Mouse (Mus musculus): Measurements from ENCODE around the gene Ddx42. TPM values are rescaled to one million over a fixed set of nuclear protein-coding genes. Genes with fewer than 3 reads are reported as not detected.
A peak's percentile ranks its signal among the peaks of the same experiment; 100 is the strongest.

Gene Ddx42
- polyA plus RNA-seq, 1 experiment = 45.4 TPM

DNA sequence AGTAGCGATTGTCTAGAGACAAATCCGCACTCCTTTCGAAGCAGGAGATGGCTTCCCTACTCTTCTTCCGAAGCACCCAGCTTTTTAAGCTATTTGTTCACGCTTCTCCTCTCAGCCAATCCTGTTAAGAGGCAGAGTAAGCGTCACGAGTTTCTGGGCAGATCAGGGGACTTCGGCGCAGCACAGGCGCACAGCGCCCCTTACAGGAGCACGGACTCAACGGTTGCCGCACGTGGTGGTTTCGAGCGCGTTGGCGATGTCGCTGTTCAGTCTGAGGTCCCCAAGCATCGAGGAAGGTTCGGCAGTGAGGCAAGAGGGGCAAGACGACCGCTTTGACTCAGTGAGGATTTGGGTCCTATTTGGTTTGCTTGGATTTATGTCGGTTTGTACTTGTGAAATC, 59.7 kb downstream of the Ddx42 start, which contains the start of gene Tcam1:
Tcam1 (plus strand) TSS at position 219 of the 400 bp plus-strand sequence.
- H3K4me1 ChIP-seq (ENCODE audit: control insufficient read depth, insufficient read depth, low read length) = peaks cover 5% of the 10 kb centered on the region; the same call in 1 of the 2 replicates
- WGBS = 5% methylated on average over 25 of the region's 25 CpGs
- TF ChIP-seq POLR2A (IDR thresholded peaks at IDR 0.05; ENCODE audit: borderline replicate concordance, insufficient read depth, low read length) (no peak), CTCF (IDR thresholded peaks at IDR 0.05; ENCODE audit: borderline replicate concordance, insufficient read depth, low read depth, low read length) (peak; percentile 87)

DNA sequence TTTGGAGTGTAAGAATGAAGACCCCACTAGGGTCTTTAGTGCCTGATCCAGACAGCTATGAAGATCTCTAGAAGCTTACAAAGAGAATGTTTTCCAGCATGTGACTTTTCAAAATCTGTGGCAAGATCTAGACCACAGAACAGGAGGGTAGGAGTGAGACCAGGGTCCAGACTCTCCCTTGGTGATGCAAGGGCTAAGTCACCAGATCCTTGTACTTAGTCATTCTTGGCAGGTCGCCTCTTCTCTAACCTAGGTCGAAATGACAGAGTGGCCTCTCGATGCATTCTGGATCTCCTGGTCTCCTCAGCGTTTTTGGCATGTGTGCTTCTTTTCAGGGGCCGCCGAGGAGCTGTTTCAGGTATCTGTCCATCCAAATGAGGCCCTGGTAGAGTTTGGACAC, 65.7 kb downstream of the Ddx42 start:
- no peak for DNase-seq
- 71% methylated on average over 6 of the region's 6 CpGs for WGBS
- TF ChIP-seq CTCF (IDR thresholded peaks at IDR 0.05; ENCODE audit: borderline replicate concordance, insufficient read depth, low read depth, low read length) = no peak
- TF ChIP-seq POLR2A (IDR thresholded peaks at IDR 0.05; ENCODE audit: borderline replicate concordance, insufficient read depth, low read length) = no peak
- Histone ChIP-seq H3K4me1 (ENCODE audit: control insufficient read depth, insufficient read depth, low read length) (peaks cover 37% of the 10 kb centered on the region), H3K4me3 (replicated peaks; ENCODE audit: insufficient read depth, low read depth, low read length) (no peak overlapping the region), H3K27ac (ENCODE audit: insufficient read depth, low read length) (no peak overlapping the region), H3K27me3 (ENCODE audit: control insufficient read depth, insufficient read depth, low read length) (no peaks in the 10 kb centered on the region)

More for the DNA sequence above, 59.7 kb downstream of the Ddx42 start, which contains the start of gene Tcam1:
- Histone ChIP-seq H3K4me3 (replicated peaks; ENCODE audit: insufficient read depth, low read depth, low read length) (peak within 1 kb of the TSS; percentile 42), H3K27me3 (ENCODE audit: control insufficient read depth, insufficient read depth, low read length) (no peaks in the 10 kb centered on the region), H3K27ac (ENCODE audit: insufficient read depth, low read length) (no peak within 1 kb of the TSS)
- peak; percentile 89 to 94 for DNase-seq

DNA sequence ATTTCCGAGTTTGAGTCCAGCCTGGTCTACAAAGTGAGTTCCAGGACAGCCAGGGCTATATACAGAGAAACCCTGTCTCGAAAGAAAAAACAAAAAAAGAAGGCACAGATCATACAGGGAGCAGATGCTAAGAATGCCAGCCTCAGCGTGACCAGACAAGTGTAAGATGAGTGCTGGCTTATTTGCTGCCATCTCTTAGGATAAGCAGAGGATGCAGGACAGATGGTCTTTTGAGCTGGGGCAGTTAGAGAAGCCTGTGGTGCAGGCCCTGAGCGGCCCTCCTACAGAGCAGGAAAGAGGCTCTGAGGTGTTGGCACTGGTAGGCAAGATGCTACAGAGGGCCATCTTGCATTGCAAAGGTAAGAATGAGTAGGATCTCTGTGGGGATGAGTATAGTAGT, 66.6 kb downstream of the Ddx42 start:
- peak overlapping the region; percentile 11 for H3K27ac ChIP-seq (ENCODE audit: insufficient read depth, low read length)
- H3K4me1 ChIP-seq (ENCODE audit: control insufficient read depth, insufficient read depth, low read length) = peaks cover 44% of the 10 kb centered on the region
- WGBS = 22% methylated on average over 4 of the region's 4 CpGs
- DNase-seq = peak; percentile 59 to 75
- H3K4me3 ChIP-seq (replicated peaks; ENCODE audit: insufficient read depth, low read depth, low read length) = no peak overlapping the region
- TF ChIP-seq CTCF (IDR thresholded peaks at IDR 0.05; ENCODE audit: borderline replicate concordance, insufficient read depth, low read depth, low read length) (no peak), POLR2A (IDR thresholded peaks at IDR 0.05; ENCODE audit: borderline replicate concordance, insufficient read depth, low read length) (no peak)
- H3K27me3 ChIP-seq (ENCODE audit: control insufficient read depth, insufficient read depth, low read length) = no peaks in the 10 kb centered on the region

DNA sequence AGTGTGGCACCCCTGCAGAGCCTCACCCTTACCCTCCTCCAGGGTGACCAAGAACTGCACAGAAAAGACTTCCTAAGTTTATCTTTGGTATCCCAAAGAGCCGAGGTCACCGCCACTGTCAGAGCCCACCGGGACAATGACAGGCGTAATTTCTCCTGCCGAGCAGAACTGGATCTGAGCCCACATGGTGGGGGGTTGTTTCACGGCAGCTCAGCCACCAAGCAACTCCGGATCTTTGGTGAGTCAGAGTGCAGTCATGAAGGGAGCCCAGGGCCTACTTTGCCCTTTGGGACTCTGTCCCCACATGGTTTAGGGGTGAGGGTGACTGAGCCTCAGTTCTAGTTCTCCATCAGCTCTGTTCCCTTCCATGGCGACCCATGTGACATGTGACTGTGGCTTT, 67.4 kb downstream of the Ddx42 start:
- 42% methylated on average over 8 of the region's 8 CpGs for WGBS
- Histone ChIP-seq H3K4me3 (replicated peaks; ENCODE audit: insufficient read depth, low read depth, low read length) (no peak overlapping the region), H3K4me1 (ENCODE audit: control insufficient read depth, insufficient read depth, low read length) (peaks cover 47% of the 10 kb centered on the region), H3K27ac (ENCODE audit: insufficient read depth, low read length) (no peak overlapping the region), H3K27me3 (ENCODE audit: control insufficient read depth, insufficient read depth, low read length) (no peaks in the 10 kb centered on the region)
- DNase-seq = no peak
- TF ChIP-seq CTCF (IDR thresholded peaks at IDR 0.05; ENCODE audit: borderline replicate concordance, insufficient read depth, low read depth, low read length) = no peak
- TF ChIP-seq POLR2A (IDR thresholded peaks at IDR 0.05; ENCODE audit: borderline replicate concordance, insufficient read depth, low read length) = no peak

- Histone ChIP-seq H3K27ac (ENCODE audit: insufficient read depth, low read length) (peak overlapping the region; percentile 89), H3K4me1 (ENCODE audit: control insufficient read depth, insufficient read depth, low read length) (peaks cover 59% of the 10 kb centered on the region), H3K27me3 (ENCODE audit: control insufficient read depth, insufficient read depth, low read length) (no peaks in the 10 kb centered on the region), H3K4me3 (replicated peaks; ENCODE audit: insufficient read depth, low read depth, low read length) (no peak overlapping the region)
- DNase-seq = peak; percentile 60 to 63
- TF ChIP-seq CTCF (IDR thresholded peaks at IDR 0.05; ENCODE audit: borderline replicate concordance, insufficient read depth, low read depth, low read length) = no peak
- TF ChIP-seq POLR2A (IDR thresholded peaks at IDR 0.05; ENCODE audit: borderline replicate concordance, insufficient read depth, low read length) = no peak
- 34% methylated on average over 7 of the region's 7 CpGs for WGBS
These were observed 69.5 kb downstream of the Ddx42 start for GRCm38 (mm10) chr11:106286206-106286605.

- H3K4me1 ChIP-seq (ENCODE audit: control insufficient read depth, insufficient read depth, low read length) = peaks cover 64% of the 10 kb centered on the region
- peak overlapping the region; percentile 6 for H3K4me3 ChIP-seq (replicated peaks; ENCODE audit: insufficient read depth, low read depth, low read length)
- TF ChIP-seq CTCF (IDR thresholded peaks at IDR 0.05; ENCODE audit: borderline replicate concordance, insufficient read depth, low read depth, low read length) = no peak
- TF ChIP-seq POLR2A (IDR thresholded peaks at IDR 0.05; ENCODE audit: borderline replicate concordance, insufficient read depth, low read length) = peak; percentile 30; the same call in 1 of the 2 replicates
- H3K27ac ChIP-seq (ENCODE audit: insufficient read depth, low read length) = peak overlapping the region; percentile 89
- no peaks in the 10 kb centered on the region for H3K27me3 ChIP-seq (ENCODE audit: control insufficient read depth, insufficient read depth, low read length)
- peak; percentile 87 to 89 for DNase-seq
- 6% methylated on average over 11 of the region's 11 CpGs for WGBS
These were observed 70.3 kb downstream of the Ddx42 start for GRCm38 (mm10) chr11:106286987-106287386.

DNA sequence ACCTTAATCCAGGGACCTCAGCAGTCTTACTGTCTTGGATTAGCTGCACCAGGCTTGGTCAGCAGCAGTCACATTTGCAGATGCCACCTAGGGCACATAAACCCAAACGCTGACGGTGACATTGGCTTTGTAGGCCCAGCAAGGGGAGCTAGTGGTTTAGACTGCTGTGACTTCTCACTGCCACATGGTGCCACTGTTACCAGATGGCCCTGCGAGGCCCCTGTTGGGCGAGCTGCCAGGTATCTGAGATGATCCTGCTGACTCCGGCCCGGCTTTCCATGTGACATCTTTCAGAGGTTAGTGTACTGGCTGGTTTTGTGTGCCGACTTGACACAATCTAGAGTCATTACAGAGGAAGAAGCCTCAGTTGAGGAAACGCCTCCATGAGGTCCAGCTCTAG, 72.6 kb downstream of the Ddx42 start:
- no peaks in the 10 kb centered on the region for H3K27me3 ChIP-seq (ENCODE audit: control insufficient read depth, insufficient read depth, low read length)
- no peak overlapping the region for H3K4me3 ChIP-seq (replicated peaks; ENCODE audit: insufficient read depth, low read depth, low read length)
- H3K4me1 ChIP-seq (ENCODE audit: control insufficient read depth, insufficient read depth, low read length) = peaks cover 44% of the 10 kb centered on the region
- TF ChIP-seq POLR2A (IDR thresholded peaks at IDR 0.05; ENCODE audit: borderline replicate concordance, insufficient read depth, low read length) (no peak), CTCF (IDR thresholded peaks at IDR 0.05; ENCODE audit: borderline replicate concordance, insufficient read depth, low read depth, low read length) (peak; percentile 59; the same call in 1 of the 2 replicates)
- 3% methylated on average over 8 of the region's 8 CpGs for WGBS
- H3K27ac ChIP-seq (ENCODE audit: insufficient read depth, low read length) = peak overlapping the region; percentile 76
- peak; percentile 91 to 95 for DNase-seq

DNA sequence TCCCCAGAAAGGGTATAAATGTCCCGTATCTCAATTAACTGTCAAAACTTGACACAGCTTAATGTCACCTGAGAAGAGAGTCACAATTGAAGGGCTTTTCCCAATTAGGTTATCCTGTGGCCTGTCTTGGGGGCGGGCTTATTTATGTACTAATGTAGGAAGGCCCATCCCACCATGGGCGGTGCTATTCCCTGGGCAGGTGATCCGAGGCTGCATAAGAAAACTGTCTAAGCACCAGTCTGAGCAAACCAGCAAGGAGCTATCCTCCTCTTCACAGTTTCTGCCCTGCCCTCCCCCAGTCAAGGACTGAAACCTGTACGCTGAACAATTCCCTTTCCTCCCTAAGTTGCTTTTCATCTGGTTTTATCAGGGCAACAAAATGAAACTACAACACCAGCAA, 73.7 kb downstream of the Ddx42 start:
- H3K27ac ChIP-seq (ENCODE audit: insufficient read depth, low read length) = no peak overlapping the region
- no peak overlapping the region for H3K4me3 ChIP-seq (replicated peaks; ENCODE audit: insufficient read depth, low read depth, low read length)
- peak in 1 of 2 experiments; percentile 27 for DNase-seq
- peaks cover 41% of the 10 kb centered on the region for H3K4me1 ChIP-seq (ENCODE audit: control insufficient read depth, insufficient read depth, low read length)
- 97% methylated on average over 5 of the region's 5 CpGs for WGBS
- TF ChIP-seq POLR2A (IDR thresholded peaks at IDR 0.05; ENCODE audit: borderline replicate concordance, insufficient read depth, low read length) = no peak
- TF ChIP-seq CTCF (IDR thresholded peaks at IDR 0.05; ENCODE audit: borderline replicate concordance, insufficient read depth, low read depth, low read length) = no peak
- H3K27me3 ChIP-seq (ENCODE audit: control insufficient read depth, insufficient read depth, low read length) = no peaks in the 10 kb centered on the region

Measured in cerebellum, adult 2 months (tissue).